Mouse (Mus musculus) neural tube, embryonic 14.5 days (tissue): Measurements from ENCODE around the gene Daam2. TPM values are rescaled to one million over a fixed set of nuclear protein-coding genes. Genes with fewer than 3 reads are reported as not detected.
A peak's percentile ranks its signal among the peaks of the same experiment; 100 is the strongest.

Source experiments
- ATAC-seq: fragments of 200-750 bp; cut with Nextera tagmentation; 2 replicates; pipeline ENCODE4 v1.8.0; 2017; ENCODE audit warnings: low read depth, mild to moderate bottlenecking, moderate TSS enrichment, moderate library complexity
- H3K27ac ChIP-seq: fragments of 300-500 bp; sonication (generic); 2 replicates; pipeline ENCODE4 v1.5.1; 2014; ENCODE audit warnings: low read depth, mild to moderate bottlenecking, control low read depth, low read length, moderate library complexity, mixed read lengths
- H3K27me3 ChIP-seq: fragments of 300-500 bp; sonication (generic); 2 replicates; pipeline ENCODE4 v1.6.1; 2014; ENCODE audit warnings: low read length; ENCODE audit not compliant: control insufficient read depth, insufficient read depth
- H3K36me3 ChIP-seq: fragments of 300-500 bp; sonication (generic); 2 replicates; pipeline ENCODE4 v1.6.1; 2014; ENCODE audit warnings: low read length, mixed read lengths; ENCODE audit not compliant: control insufficient read depth, insufficient read depth
- H3K4me1 ChIP-seq: fragments of 300-500 bp; sonication (generic); 2 replicates; pipeline ENCODE4 v1.6.1; 2014; ENCODE audit warnings: low read length; ENCODE audit not compliant: control insufficient read depth, insufficient read depth
- H3K4me2 ChIP-seq: fragments of 300-500 bp; sonication (generic); 2 replicates; pipeline ENCODE4 v1.6.1; 2014; ENCODE audit warnings: mild to moderate bottlenecking, low read depth, low read length, control low read depth
- H3K4me3 ChIP-seq: fragments of 300-500 bp; sonication (generic); 2 replicates; pipeline ENCODE4 v1.5.1; 2014; ENCODE audit warnings: low read depth, low read length, control low read depth, mixed read lengths
- H3K9ac ChIP-seq: fragments of 300-500 bp; sonication (generic); replicated peaks from 2 replicates; pipeline ENCODE4 v1.6.1; 2014; ENCODE audit warnings: low read depth, mild to moderate bottlenecking, control low read depth, low read length, mixed read lengths
- H3K9me3 ChIP-seq: fragments of 300-500 bp; sonication (generic); 2 replicates; pipeline ENCODE4 v1.6.1; 2016; ENCODE audit warnings: low read length; ENCODE audit not compliant: control insufficient read depth
- WGBS: fragments of 180-500 bp; shearing (Covaris S2); extraction: QIAGEN DNeasy Blood & Tissue Kit; methylation state at CpG from one replicate; pipeline ENCODE4 v1.1.7; 2014; 5-methylcytosine and 5-hydroxymethylcytosine counted together
- polyA plus RNA-seq: library from polyadenylated mRNA; unstranded; fragments of >200 nt; fragmentation: Nextera tagmentation; extraction: Ambion mirVana; gene quantifications from 2 replicates; pipeline ENCODE4 v1.2.1, GENCODE M21; 2014

Gene Daam2
- polyA plus RNA-seq, 1 experiment from 2014 or later, result 6.9 TPM

DNA sequence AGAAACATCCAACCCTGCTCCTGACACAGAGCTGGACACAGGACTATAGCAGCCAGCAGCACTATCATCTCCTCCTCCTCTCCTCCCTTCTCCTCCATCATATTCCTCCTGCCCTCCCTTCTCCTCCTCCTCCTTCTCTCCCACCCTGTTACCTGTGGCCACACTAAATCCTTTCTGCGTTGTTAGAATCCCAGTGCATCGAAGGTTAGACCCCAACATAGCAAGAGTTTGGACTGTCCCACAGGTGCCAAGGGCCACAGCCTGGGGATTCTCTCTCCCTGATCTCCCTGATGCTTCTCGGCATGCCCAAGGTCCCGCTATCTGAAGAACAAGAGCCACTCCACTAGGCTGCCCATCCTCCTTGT, 745 bp downstream of the Daam2 start:
- 27% methylated on average over 4 of the region's 4 CpGs for WGBS
- Histone ChIP-seq H3K27ac (no peak overlapping the region), H3K36me3 (no peaks in the 10 kb centered on the region), H3K4me2 (peak overlapping the region; percentile 68), H3K4me3 (peak overlapping the region; percentile 37), H3K9ac (0 out of 2 replicates have a peak overlapping the region, but pooled peaks have one; percentile 35), H3K27me3 (no peaks in the 10 kb centered on the region), H3K4me1 (peaks cover 4% of the 10 kb centered on the region; the same call in 1 of the 2 replicates), H3K9me3 (no peaks in the 10 kb centered on the region)
- ATAC-seq, result no peak

DNA sequence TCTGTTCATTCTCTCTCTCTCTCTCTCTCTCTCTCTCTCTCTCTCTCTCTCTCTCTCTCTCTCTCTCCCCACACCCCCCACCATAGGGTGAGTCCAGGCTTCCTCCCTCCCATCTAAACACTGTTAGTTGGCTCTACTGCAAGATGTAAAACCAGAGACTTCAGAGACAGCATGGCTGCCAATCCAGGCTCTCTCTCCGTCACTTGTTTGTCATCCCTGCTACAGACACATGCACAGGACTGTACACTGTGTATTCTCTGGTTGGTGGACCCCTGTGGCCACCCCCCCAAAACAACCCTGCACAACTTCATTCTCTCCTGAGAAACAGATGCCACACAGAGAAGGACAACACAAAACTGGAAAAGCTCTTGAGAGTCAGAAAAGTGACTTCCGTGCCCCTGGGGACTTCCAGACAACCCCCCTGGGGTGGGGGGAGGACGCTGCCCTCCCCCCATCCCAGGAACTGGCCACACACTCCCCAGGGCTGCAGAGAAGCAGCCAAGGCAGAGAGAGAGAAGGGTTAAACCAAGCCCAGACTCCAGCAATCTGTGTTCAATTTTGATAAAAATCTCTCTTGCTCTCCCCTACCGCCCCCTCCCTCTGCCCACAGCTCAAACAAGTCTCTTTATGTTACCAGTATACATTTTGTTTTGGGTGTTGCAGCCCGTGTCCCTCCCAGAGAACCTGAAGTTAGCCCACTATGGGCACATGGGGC, 1.3 kb downstream of the Daam2 start:
- ATAC-seq, result no peak
- Histone ChIP-seq H3K4me1 (peaks cover 4% of the 10 kb centered on the region; the same call in 1 of the 2 replicates), H3K27me3 (no peaks in the 10 kb centered on the region), H3K4me3 (peak overlapping the region; percentile 37), H3K36me3 (no peaks in the 10 kb centered on the region), H3K27ac (no peak overlapping the region), H3K9me3 (no peaks in the 10 kb centered on the region), H3K9ac (peak overlapping the region; percentile 35), H3K4me2 (peak overlapping the region; percentile 68)
- WGBS, result 35% methylated on average over 5 of the region's 5 CpGs

DNA sequence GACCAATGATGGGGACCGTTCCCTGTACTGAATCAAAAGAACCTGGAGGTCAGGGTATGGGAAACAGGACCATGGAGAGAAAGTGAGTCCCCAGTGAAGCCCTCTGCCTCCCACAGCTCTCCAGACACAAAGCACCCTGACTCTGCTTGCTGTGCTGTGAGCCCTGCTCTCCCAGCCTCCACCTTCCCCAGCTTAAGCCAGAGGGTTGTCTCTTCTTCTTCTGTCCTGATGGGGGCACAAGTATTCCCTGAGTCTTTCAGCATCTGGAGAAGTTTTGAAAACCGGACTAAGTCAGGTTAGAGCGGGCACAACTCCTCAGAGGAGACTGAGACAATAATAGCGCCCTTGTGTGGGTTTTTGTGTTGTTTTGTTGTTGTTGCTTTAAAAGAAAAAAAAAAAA, 2.2 kb downstream of the Daam2 start:
- H3K27ac ChIP-seq, result no peak overlapping the region
- no peaks in the 10 kb centered on the region for H3K36me3 ChIP-seq
- peak overlapping the region; percentile 37 for H3K4me3 ChIP-seq
- 67% methylated on average over 4 of the region's 4 CpGs for WGBS
- no peak overlapping the region for H3K9ac ChIP-seq
- no peak for ATAC-seq
- no peaks in the 10 kb centered on the region for H3K9me3 ChIP-seq
- H3K4me2 ChIP-seq, result peak overlapping the region; percentile 68; the same call in 1 of the 2 replicates
- H3K27me3 ChIP-seq, result no peaks in the 10 kb centered on the region
- H3K4me1 ChIP-seq, result peaks cover 4% of the 10 kb centered on the region; the same call in 1 of the 2 replicates

DNA sequence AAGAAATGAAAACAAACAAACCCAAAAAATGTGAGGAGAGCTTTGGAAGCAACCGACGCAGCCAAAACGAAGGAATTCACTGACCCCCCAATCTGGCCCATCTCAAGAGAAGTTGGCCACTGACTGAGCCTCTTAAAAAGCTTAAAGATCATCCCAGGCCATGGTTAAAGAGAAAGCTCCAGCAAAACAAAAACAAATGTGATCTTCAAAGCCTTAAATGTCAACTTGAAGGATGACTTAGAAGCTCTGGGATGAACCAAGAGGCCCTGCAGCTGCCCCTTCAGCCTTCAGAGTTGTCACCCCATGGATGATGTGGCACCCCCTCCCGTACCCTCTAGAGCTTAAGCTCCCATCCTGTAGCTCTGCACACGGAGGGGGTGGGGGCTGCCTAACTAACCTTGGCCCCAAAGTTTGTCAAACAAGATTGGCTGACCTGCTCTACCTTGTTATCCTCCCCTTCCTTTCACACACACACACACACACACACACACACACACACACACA, 4.3 kb downstream of the Daam2 start:
- no peaks in the 10 kb centered on the region for H3K9me3 ChIP-seq
- H3K9ac ChIP-seq, result no peak overlapping the region
- H3K4me2 ChIP-seq, result no peak overlapping the region
- 34% methylated on average over 5 of the region's 5 CpGs for WGBS
- H3K4me1 ChIP-seq, result peaks cover 4% of the 10 kb centered on the region; the same call in 1 of the 2 replicates
- no peaks in the 10 kb centered on the region for H3K36me3 ChIP-seq
- H3K27ac ChIP-seq, result no peak overlapping the region
- no peak overlapping the region for H3K4me3 ChIP-seq
- no peak for ATAC-seq
- no peaks in the 10 kb centered on the region for H3K27me3 ChIP-seq

DNA sequence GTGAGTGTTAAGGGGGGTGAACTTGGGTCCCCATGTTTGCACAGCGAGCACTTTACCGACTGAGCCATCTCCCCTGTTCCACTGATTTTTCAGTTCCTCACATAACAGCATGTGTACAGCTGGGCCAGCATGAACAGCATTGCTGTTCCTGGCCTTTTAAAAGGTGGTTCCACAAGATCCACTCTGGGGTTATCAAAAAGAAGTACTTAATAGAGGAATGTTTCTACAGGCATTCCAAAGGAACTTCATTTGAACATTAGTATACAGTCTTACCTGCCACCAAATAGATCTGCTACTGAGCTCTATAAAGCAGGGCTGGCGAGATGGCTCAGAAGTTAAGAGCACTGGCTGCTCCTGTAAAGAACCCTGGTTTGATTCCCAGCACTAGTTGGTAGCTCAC, 8.0 kb downstream of the Daam2 start:
- Histone ChIP-seq H3K27ac (no peak overlapping the region), H3K4me2 (no peak overlapping the region), H3K9me3 (no peaks in the 10 kb centered on the region), H3K36me3 (no peaks in the 10 kb centered on the region), H3K4me1 (no peaks in the 10 kb centered on the region), H3K27me3 (no peaks in the 10 kb centered on the region), H3K4me3 (no peak overlapping the region), H3K9ac (no peak overlapping the region)
- no peak for ATAC-seq
- WGBS, result 93% methylated on average over 3 of the region's 3 CpGs

- no peaks in the 10 kb centered on the region for H3K36me3 ChIP-seq
- H3K4me2 ChIP-seq, result no peak overlapping the region
- no peak overlapping the region for H3K27ac ChIP-seq
- H3K9ac ChIP-seq, result no peak overlapping the region
- H3K4me1 ChIP-seq, result no peaks in the 10 kb centered on the region
- H3K27me3 ChIP-seq, result no peaks in the 10 kb centered on the region
- 87% methylated on average over 7 of the region's 7 CpGs for WGBS
- ATAC-seq, result no peak
- no peak overlapping the region for H3K4me3 ChIP-seq
- H3K9me3 ChIP-seq, result no peaks in the 10 kb centered on the region
Observed at GRCm38 (mm10) chr17:49551991-49552390, 12.2 kb downstream of the Daam2 start.

GRCm38 (mm10) chr17:49551465-49551864, 12.7 kb downstream of the Daam2 start:
- no peak overlapping the region for H3K4me2 ChIP-seq
- no peaks in the 10 kb centered on the region for H3K36me3 ChIP-seq
- no peak for ATAC-seq
- no peak overlapping the region for H3K27ac ChIP-seq
- H3K27me3 ChIP-seq, result no peaks in the 10 kb centered on the region
- H3K9ac ChIP-seq, result no peak overlapping the region
- no peaks in the 10 kb centered on the region for H3K4me1 ChIP-seq
- H3K9me3 ChIP-seq, result no peaks in the 10 kb centered on the region
- no peak overlapping the region for H3K4me3 ChIP-seq
- WGBS, result 93% methylated on average over 2 of the region's 2 CpGs

DNA sequence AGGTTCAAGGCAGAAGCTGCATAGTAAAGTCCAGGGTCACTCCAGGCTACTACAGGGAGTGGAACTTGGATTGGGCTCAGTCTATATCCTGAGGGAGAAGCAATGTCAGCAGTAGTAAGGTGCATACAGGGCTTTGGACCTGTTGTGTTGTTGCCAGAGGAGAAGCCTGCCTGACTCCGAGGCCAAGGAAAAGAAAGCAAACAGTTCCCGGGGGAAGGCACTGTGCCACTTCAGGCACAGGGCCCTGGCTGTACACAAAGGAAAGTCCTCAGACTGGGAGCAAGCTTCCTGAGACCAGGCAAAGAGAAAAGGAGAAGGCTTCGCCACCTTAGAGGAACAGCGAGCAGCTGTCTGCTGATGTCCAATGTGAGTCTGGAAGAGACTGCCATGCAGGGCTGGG, 18.1 kb downstream of the Daam2 start:
- ATAC-seq, result no peak
- 72% methylated on average over 4 of the region's 4 CpGs for WGBS
- H3K27ac ChIP-seq, result no peak overlapping the region
- no peaks in the 10 kb centered on the region for H3K9me3 ChIP-seq
- no peak overlapping the region for H3K4me3 ChIP-seq
- H3K9ac ChIP-seq, result no peak overlapping the region
- H3K27me3 ChIP-seq, result no peaks in the 10 kb centered on the region
- H3K36me3 ChIP-seq, result no peaks in the 10 kb centered on the region
- H3K4me1 ChIP-seq, result no peaks in the 10 kb centered on the region
- H3K4me2 ChIP-seq, result no peak overlapping the region

- Histone ChIP-seq H3K27ac (no peak overlapping the region), H3K36me3 (no peaks in the 10 kb centered on the region), H3K4me1 (no peaks in the 10 kb centered on the region), H3K4me2 (no peak overlapping the region), H3K9ac (no peak overlapping the region), H3K9me3 (no peaks in the 10 kb centered on the region), H3K4me3 (no peak overlapping the region), H3K27me3 (no peaks in the 10 kb centered on the region)
- no peak for ATAC-seq
- 84% methylated on average over 4 of the region's 4 CpGs for WGBS
Observed at GRCm38 (mm10) chr17:49545424-49545823, 18.7 kb downstream of the Daam2 start.
